26 mouse cellular contexts compared by ENCODE assay signal in genomic region chr16:7163688-7164087, GRCm38 (mm10).
DNase-seq lines count a peak whose midpoint lies in the region; ATAC-seq and TF ChIP-seq lines count a peak whose summit lies in the region.
"Had no signal": no experiment of that assay in that cellular context is flagged by ENCODE, and none has a peak within 500 bp of the region (broad histone marks: within the 10 kb centered on the region; RNA-seq: fewer than 3 reads in every experiment).

No protein-coding gene starts in this region.

- no peaks in the 10 kb centered on the region for H3K27me3 ChIP-seq in hindbrain, embryonic 12.5 days
- no peaks in the 10 kb centered on the region for H3K27me3 ChIP-seq in hindbrain, embryonic 16.5 days (replicated peaks; ENCODE audit: control insufficient read depth, insufficient read depth, low read length)
- no peaks in the 10 kb centered on the region for H3K27me3 ChIP-seq in hindbrain, embryonic 14.5 days (ENCODE audit: control insufficient read depth, insufficient read depth, low read length)
- no peaks in the 10 kb centered on the region for H3K27me3 ChIP-seq in midbrain, postnatal 0 days (ENCODE audit: insufficient read depth, low read length)
- H3K27me3 ChIP-seq: embryonic facial prominence, embryonic 13.5 days; heart, embryonic 15.5 days; neural tube, embryonic 12.5 days had no signal

- 78% methylated on average over 4 of the region's 4 CpGs for WGBS in hindbrain, embryonic 12.5 days
- WGBS in hindbrain, embryonic 16.5 days, result 72% methylated on average over 4 of the region's 4 CpGs
- WGBS in hindbrain, embryonic 14.5 days, result 69% methylated on average over 4 of the region's 4 CpGs
- 73% methylated on average over 4 of the region's 4 CpGs for WGBS in midbrain, postnatal 0 days

- peak; percentile 34 for DNase-seq in MN1 (ENCODE audit: low spot score)
- DNase-seq in hindbrain, embryonic 14.5 days (ENCODE audit: low spot score), result no peak
- no peak for DNase-seq in midbrain, postnatal 0 days (ENCODE audit: low spot score)
- no peak for DNase-seq in cerebellum, adult 9-11 months
- DNase-seq in natural killer cell, adult 2 months (ENCODE audit: low spot score in 2 of 2), result no peak
- DNase-seq: adrenal gland, adult 8-10 months; cerebellum, adult 18-20 months; cerebellum, postnatal 25 days; gastrocnemius, postnatal 36 days; heart, postnatal 36 days; kidney, adult 2 months; left cerebral cortex, postnatal 4 days; liver, postnatal 0 days; right cerebral cortex, adult 18-20 months; right cerebral cortex, postnatal 4 days; thymus, postnatal 14 days had no signal

- no peak overlapping the region for H3K4me2 ChIP-seq in hindbrain, embryonic 12.5 days (replicated peaks)
- H3K4me2 ChIP-seq in hindbrain, embryonic 16.5 days (ENCODE audit: low read length), result no peak overlapping the region
- H3K4me2 ChIP-seq in hindbrain, embryonic 14.5 days (replicated peaks), result no peak overlapping the region
- H3K4me2 ChIP-seq in midbrain, postnatal 0 days (ENCODE audit: low read depth, low read length, poor library complexity, severe bottlenecking), result no peak overlapping the region
- H3K4me2 ChIP-seq: embryonic facial prominence, embryonic 13.5 days; heart, embryonic 15.5 days; liver, embryonic 11.5 days; neural tube, embryonic 12.5 days had no signal

- no peak overlapping the region for H3K9ac ChIP-seq in hindbrain, embryonic 12.5 days
- H3K9ac ChIP-seq in hindbrain, embryonic 16.5 days (ENCODE audit: low read depth, low read length), result no peak overlapping the region
- no peak overlapping the region for H3K9ac ChIP-seq in hindbrain, embryonic 14.5 days
- no peak overlapping the region for H3K9ac ChIP-seq in midbrain, postnatal 0 days (replicated peaks; ENCODE audit: low read length, poor library complexity, severe bottlenecking)
- H3K9ac ChIP-seq: embryonic facial prominence, embryonic 13.5 days; heart, embryonic 15.5 days; liver, postnatal 0 days; neural tube, embryonic 12.5 days had no signal

- H3K9me3 ChIP-seq in hindbrain, embryonic 12.5 days (replicated peaks), result no peaks in the 10 kb centered on the region
- no peaks in the 10 kb centered on the region for H3K9me3 ChIP-seq in hindbrain, embryonic 16.5 days (ENCODE audit: control insufficient read depth, low read length)
- no peaks in the 10 kb centered on the region for H3K9me3 ChIP-seq in hindbrain, embryonic 14.5 days (ENCODE audit: control insufficient read depth, low read length)
- no peaks in the 10 kb centered on the region for H3K9me3 ChIP-seq in midbrain, postnatal 0 days (ENCODE audit: low read length)
- H3K9me3 ChIP-seq: embryonic facial prominence, embryonic 13.5 days; heart, embryonic 15.5 days; neural tube, embryonic 12.5 days had no signal

- no peaks in the 10 kb centered on the region for H3K36me3 ChIP-seq in hindbrain, embryonic 12.5 days
- H3K36me3 ChIP-seq in hindbrain, embryonic 16.5 days (ENCODE audit: control insufficient read depth, insufficient read depth, low read length), result no peaks in the 10 kb centered on the region
- no peaks in the 10 kb centered on the region for H3K36me3 ChIP-seq in hindbrain, embryonic 14.5 days (replicated peaks; ENCODE audit: control insufficient read depth, insufficient read depth)
- H3K36me3 ChIP-seq in midbrain, postnatal 0 days (ENCODE audit: insufficient read depth, low read length), result no peaks in the 10 kb centered on the region
- H3K36me3 ChIP-seq: embryonic facial prominence, embryonic 13.5 days; heart, embryonic 15.5 days; neural tube, embryonic 12.5 days had no signal

- no peak for TF ChIP-seq CTCF in midbrain, postnatal 0 days (IDR thresholded peaks at IDR 0.05)

- peaks cover 11% of the 10 kb centered on the region for H3K4me1 ChIP-seq in hindbrain, embryonic 12.5 days
- H3K4me1 ChIP-seq in hindbrain, embryonic 16.5 days (ENCODE audit: control insufficient read depth, insufficient read depth, low read depth, low read length), result no peaks in the 10 kb centered on the region; the same call in 1 of the 2 replicates
- peaks cover 30% of the 10 kb centered on the region for H3K4me1 ChIP-seq in hindbrain, embryonic 14.5 days (replicated peaks; ENCODE audit: control insufficient read depth, insufficient read depth, low read length)
- peaks cover 7% of the 10 kb centered on the region; the same call in 1 of the 2 replicates for H3K4me1 ChIP-seq in midbrain, postnatal 0 days (ENCODE audit: insufficient read depth, low read length)
- H3K4me1 ChIP-seq: neural tube, embryonic 12.5 days had no signal

- 0 out of 2 replicates have a peak, but pooled peaks have one; percentile 26 for ATAC-seq in hindbrain, embryonic 12.5 days (ENCODE audit: low FRiP score)
- ATAC-seq in hindbrain, embryonic 16.5 days, result no peak
- no peak for ATAC-seq in hindbrain, embryonic 14.5 days (ENCODE audit: low FRiP score)
- ATAC-seq in midbrain, postnatal 0 days (ENCODE audit: low FRiP score), result no peak
- ATAC-seq: activated CD4-positive, CD25-positive, alpha-beta regulatory T cell, adult 4 months; liver, postnatal 0 days; lung, postnatal 0 days had no signal

- H3K4me3 ChIP-seq in hindbrain, embryonic 12.5 days, result no peak overlapping the region
- no peak overlapping the region for H3K4me3 ChIP-seq in hindbrain, embryonic 16.5 days (ENCODE audit: low read length)
- no peak overlapping the region for H3K4me3 ChIP-seq in hindbrain, embryonic 14.5 days (replicated peaks; ENCODE audit: low read length)
- H3K4me3 ChIP-seq in midbrain, postnatal 0 days (ENCODE audit: low read depth, low read length), result no peak overlapping the region
- H3K4me3 ChIP-seq: embryonic facial prominence, embryonic 13.5 days; erythroblast, embryonic 14.5 days; heart, embryonic 15.5 days; neural tube, embryonic 12.5 days had no signal

- H3K27ac ChIP-seq in hindbrain, embryonic 12.5 days, result peak overlapping the region; percentile 56
- H3K27ac ChIP-seq in hindbrain, embryonic 16.5 days (ENCODE audit: low read depth, low read length), result no peak overlapping the region
- H3K27ac ChIP-seq in hindbrain, embryonic 14.5 days, result peak overlapping the region; percentile 58
- H3K27ac ChIP-seq in midbrain, postnatal 0 days (ENCODE audit: low read depth, low read length), result peak overlapping the region; percentile 70
- H3K27ac ChIP-seq: embryonic facial prominence, embryonic 13.5 days; heart, embryonic 15.5 days; kidney, postnatal 0 days; neural tube, embryonic 12.5 days had no signal
